Mouse (Mus musculus) kidney, embryonic 16.5 days (tissue): ENCODE measurements around the gene Ctnnd2. TPM values are rescaled to one million over a fixed set of nuclear protein-coding genes. Genes with fewer than 3 reads are reported as not detected.

Source experiments
- ATAC-seq: fragments of 200-750 bp; cut with Nextera tagmentation; 2 replicates; pipeline ENCODE4 v1.8.0; 2017; ENCODE audit warnings: moderate TSS enrichment; ENCODE audit not compliant: low FRiP score, low TSS enrichment
- H3K27ac ChIP-seq: fragments of 300-500 bp; sonication (generic); 2 replicates; pipeline ENCODE4 v1.5.1; 2014; ENCODE audit warnings: low read length
- H3K27me3 ChIP-seq: fragments of 300-500 bp; sonication (generic); 2 replicates; pipeline ENCODE4 v1.6.1; 2014; ENCODE audit warnings: low read length, control low read depth, mixed read lengths; ENCODE audit not compliant: insufficient read depth
- H3K36me3 ChIP-seq: fragments of 300-500 bp; sonication (generic); 2 replicates; pipeline ENCODE4 v1.6.1; 2014; ENCODE audit warnings: low read length, control low read depth, mixed read lengths; ENCODE audit not compliant: insufficient read depth
- H3K4me1 ChIP-seq: fragments of 300-500 bp; sonication (generic); 2 replicates; pipeline ENCODE4 v1.6.1; 2014; ENCODE audit warnings: low read length, control low read depth, mixed read lengths; ENCODE audit not compliant: insufficient read depth
- H3K4me2 ChIP-seq: fragments of 300-500 bp; sonication (generic); replicated peaks from 2 replicates; pipeline ENCODE4 v1.6.1; 2014; ENCODE audit warnings: low read depth, low read length
- H3K4me3 ChIP-seq: fragments of 300-500 bp; sonication (generic); 2 replicates; pipeline ENCODE4 v1.5.1; 2014; ENCODE audit warnings: mild to moderate bottlenecking, low read length
- H3K9ac ChIP-seq: fragments of 300-500 bp; sonication (generic); replicated peaks from 2 replicates; pipeline ENCODE4 v1.6.1; 2014; ENCODE audit warnings: low read length
- H3K9me3 ChIP-seq: fragments of 300-500 bp; sonication (generic); 2 replicates; pipeline ENCODE4 v1.6.1; 2016; ENCODE audit warnings: low read length, control low read depth
- WGBS: fragments of 180-500 bp; shearing (Covaris S2); extraction: QIAGEN DNeasy Blood & Tissue Kit; methylation state at CpG from one replicate; pipeline ENCODE4 v1.1.7; 2014; 5-methylcytosine and 5-hydroxymethylcytosine counted together
- polyA plus RNA-seq: library from polyadenylated mRNA; unstranded; fragments of >200 nt; fragmentation: Nextera tagmentation; extraction: Ambion mirVana; gene quantifications from 2 replicates; pipeline ENCODE4 v1.2.1, GENCODE M21; 2015

The Ctnnd2 gene
- polyA plus RNA-seq, 1 experiment from 2014 or later, result 3.6 TPM

DNA sequence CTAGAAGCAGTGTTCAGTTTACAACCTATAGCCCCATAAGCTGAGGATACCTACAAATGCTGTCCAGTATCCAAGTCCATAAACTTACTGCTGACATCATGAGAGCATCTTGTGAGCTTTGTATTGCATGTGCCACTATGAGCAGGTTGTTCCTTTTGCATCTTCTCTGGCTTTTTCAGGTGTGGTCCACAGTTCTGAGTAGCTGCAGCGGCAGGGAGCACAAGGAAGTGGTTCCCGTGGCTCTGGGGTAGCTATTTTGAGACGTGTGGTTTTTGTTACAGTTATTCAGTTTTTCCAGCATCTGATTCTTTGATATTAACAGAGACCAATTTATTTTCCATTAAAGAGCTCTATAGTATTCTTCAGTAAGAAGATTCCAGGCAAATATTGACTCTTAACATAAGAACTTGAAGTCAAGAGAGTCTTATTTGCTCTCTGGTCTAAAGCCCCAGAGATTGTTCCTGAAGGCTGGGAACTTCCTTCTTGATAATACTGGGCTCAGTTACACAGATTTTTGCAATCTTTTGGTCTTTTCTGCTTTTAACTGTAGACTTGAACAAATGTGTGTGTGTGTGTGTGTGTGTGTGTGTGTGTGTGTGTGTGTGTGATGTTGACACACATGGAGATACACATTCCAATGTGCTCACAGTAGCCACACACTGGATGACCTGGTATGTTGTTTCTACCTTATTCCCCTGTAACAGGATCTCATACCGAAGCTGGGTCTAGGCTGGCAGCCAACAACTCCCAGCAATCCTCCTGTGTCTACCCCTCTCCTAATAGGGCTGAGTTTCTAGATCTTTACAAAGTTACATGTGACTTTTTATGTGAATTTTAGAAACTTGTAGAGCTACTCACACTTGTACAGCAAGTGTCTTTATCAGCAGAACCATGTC is 514.1 kb downstream of the Ctnnd2 start:
- Histone ChIP-seq H3K27me3 (no peaks in the 10 kb centered on the region), H3K27ac (no peak overlapping the region), H3K4me3 (no peak overlapping the region), H3K9me3 (no peaks in the 10 kb centered on the region), H3K4me1 (no peaks in the 10 kb centered on the region), H3K4me2 (no peak overlapping the region), H3K9ac (no peak overlapping the region), H3K36me3 (no peaks in the 10 kb centered on the region)
- 62% methylated on average over 4 of the region's 4 CpGs for WGBS
- ATAC-seq, result no peak

DNA sequence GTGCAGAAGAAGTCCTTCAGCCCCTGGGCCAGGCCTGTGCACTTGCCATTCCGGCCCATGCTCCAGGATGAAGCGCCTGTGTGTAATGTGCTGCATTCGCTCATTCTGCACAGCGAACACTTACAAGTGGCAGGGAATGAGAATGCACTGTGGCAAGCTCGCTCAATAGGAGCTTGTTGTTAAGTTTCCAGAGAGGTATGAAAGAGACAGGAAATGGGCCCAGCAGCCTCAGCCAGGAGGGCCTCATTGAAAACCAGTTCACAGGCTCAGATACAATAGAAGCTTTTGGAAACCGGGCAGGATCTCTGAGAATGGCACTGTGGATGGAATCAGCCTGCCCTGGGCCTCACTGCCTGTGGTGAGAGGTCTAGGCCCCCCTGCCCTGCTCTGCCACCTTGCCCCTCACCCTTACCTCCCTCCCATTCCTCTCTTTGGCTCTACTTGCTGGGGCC is 521.4 kb downstream of the Ctnnd2 start:
- H3K4me2 ChIP-seq, result no peak overlapping the region
- H3K4me1 ChIP-seq, result no peaks in the 10 kb centered on the region
- 70% methylated on average over 6 of the region's 6 CpGs for WGBS
- no peaks in the 10 kb centered on the region for H3K36me3 ChIP-seq
- no peaks in the 10 kb centered on the region for H3K9me3 ChIP-seq
- no peak overlapping the region for H3K9ac ChIP-seq
- no peak for ATAC-seq
- no peak overlapping the region for H3K27ac ChIP-seq
- no peak overlapping the region for H3K4me3 ChIP-seq
- H3K27me3 ChIP-seq, result no peaks in the 10 kb centered on the region

DNA sequence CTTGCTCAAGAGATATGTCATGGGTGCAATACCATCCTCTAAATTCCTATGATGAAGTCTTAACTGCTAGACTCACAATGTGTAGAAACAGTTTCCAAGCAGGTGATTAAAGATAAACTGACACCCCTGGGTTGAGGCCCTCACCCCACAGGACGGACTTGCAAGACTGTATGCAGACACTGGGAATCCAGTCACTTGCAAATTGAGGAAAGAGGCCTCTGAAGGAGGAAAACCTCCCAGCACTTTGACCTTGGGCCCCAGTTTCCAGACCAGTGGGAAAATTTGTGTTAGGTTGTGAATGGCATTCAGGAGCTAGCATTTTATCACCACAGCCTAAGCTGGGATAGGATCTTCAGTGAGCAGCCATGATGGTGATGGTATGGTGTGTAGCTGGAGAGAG is 521.9 kb downstream of the Ctnnd2 start:
- no peaks in the 10 kb centered on the region for H3K9me3 ChIP-seq
- H3K9ac ChIP-seq, result no peak overlapping the region
- 74% methylated on average over 1 of the region's 1 CpGs for WGBS
- no peak overlapping the region for H3K27ac ChIP-seq
- H3K4me2 ChIP-seq, result no peak overlapping the region
- H3K4me1 ChIP-seq, result no peaks in the 10 kb centered on the region
- H3K27me3 ChIP-seq, result no peaks in the 10 kb centered on the region
- ATAC-seq, result no peak
- H3K36me3 ChIP-seq, result no peaks in the 10 kb centered on the region
- H3K4me3 ChIP-seq, result no peak overlapping the region

DNA sequence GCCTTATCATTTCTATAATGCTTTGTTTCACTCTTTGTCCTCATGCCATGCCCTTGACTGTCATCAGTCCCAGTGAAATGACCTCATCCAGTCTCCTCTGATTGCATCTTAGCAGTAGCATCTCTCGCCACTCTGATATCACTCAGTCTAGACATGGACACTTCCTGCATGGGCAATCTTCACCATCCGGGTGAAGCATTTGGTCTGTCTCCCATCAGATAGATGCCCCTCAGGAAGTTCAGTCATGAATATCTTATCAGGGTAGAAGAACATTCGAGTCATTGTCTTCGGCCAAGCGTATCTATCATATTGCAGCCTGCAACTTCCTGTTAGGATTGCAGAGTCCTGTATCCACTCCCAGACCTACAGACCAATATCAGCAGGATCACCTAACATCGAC is 523.5 kb downstream of the Ctnnd2 start:
- Histone ChIP-seq H3K9ac (no peak overlapping the region), H3K9me3 (no peaks in the 10 kb centered on the region), H3K27me3 (no peaks in the 10 kb centered on the region), H3K27ac (no peak overlapping the region), H3K36me3 (no peaks in the 10 kb centered on the region), H3K4me2 (no peak overlapping the region), H3K4me1 (no peaks in the 10 kb centered on the region), H3K4me3 (no peak overlapping the region)
- ATAC-seq, result no peak
- whole genome bisulfite sequencing, result 84% methylated on average over 6 of the region's 6 CpGs

DNA sequence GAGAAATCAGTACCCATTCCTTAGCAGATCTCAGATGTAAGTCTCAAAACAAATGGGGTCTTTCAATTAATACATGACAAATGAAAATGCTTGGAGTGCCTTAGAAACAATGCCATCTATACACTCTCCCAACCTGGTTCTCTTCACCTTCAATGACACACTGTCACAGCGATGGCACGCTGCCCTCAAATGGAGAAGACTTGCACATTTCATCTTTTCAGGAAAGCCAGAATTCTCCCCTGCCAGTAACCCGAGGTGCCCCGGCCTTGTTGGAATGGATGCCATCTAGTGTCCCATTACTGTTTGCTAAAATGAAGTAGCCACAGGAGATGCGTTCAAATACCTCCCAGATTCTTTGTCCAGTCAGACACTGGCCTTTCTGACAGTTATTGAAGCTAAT is 525.0 kb downstream of the Ctnnd2 start:
- ATAC-seq, result no peak
- H3K27me3 ChIP-seq, result no peaks in the 10 kb centered on the region
- no peaks in the 10 kb centered on the region for H3K9me3 ChIP-seq
- WGBS, result 79% methylated on average over 5 of the region's 5 CpGs
- H3K27ac ChIP-seq, result no peak overlapping the region
- H3K4me1 ChIP-seq, result no peaks in the 10 kb centered on the region
- no peak overlapping the region for H3K4me3 ChIP-seq
- no peak overlapping the region for H3K9ac ChIP-seq
- H3K36me3 ChIP-seq, result no peaks in the 10 kb centered on the region
- no peak overlapping the region for H3K4me2 ChIP-seq

DNA sequence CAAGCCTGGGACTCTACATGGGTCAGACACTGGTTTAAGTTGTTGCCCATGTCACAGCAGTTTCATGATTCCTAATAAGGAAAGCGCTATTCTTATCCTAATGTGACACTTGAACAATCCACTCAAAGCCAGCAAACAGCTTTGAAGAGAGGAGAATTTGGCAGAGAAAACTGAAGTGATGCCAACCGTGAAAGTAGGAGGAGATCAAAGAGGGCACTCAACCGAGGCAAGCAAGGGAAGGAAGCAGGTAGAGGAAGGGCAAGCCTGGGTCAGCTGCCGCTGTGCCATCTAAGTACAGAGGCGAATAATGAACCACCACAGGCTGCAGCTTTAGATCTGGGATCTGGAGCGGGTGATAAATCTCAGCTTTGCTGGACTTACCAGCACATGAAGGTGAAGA is 528.4 kb downstream of the Ctnnd2 start:
- WGBS, result 32% methylated on average over 6 of the region's 6 CpGs
- peak; percentile 84 for ATAC-seq
- H3K27ac ChIP-seq, result peak overlapping the region; percentile 50; the same call in 1 of the 2 replicates

DNA sequence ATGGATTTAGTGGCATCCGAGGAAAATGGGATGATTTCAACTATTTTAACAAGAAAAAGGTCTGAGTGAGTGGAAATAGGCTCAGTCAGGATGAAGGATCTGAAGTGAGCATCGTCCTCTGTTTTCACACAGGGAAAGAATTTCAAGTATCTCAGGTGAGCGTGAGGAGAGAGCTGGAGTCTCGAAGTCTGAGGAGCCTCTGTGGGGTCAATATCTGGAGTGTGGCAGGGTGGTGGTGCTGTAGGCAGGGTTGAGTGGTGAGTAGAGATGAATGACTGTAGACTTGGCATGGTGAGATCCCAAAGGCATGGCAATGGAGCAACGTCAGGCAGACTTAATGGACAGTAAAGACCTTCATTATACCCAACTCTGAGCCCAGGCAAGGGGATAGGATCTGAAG is 529.2 kb downstream of the Ctnnd2 start:
- Histone ChIP-seq H3K4me1 (no peaks in the 10 kb centered on the region), H3K4me3 (no peak overlapping the region), H3K36me3 (no peaks in the 10 kb centered on the region), H3K9ac (no peak overlapping the region), H3K27me3 (no peaks in the 10 kb centered on the region), H3K9me3 (no peaks in the 10 kb centered on the region), H3K4me2 (no peak overlapping the region), H3K27ac (no peak overlapping the region)
- 67% methylated on average over 5 of the region's 5 CpGs for WGBS
- ATAC-seq, result no peak

More for the DNA sequence above, 528.4 kb downstream of the Ctnnd2 start:
- Histone ChIP-seq H3K4me3 (no peak overlapping the region), H3K9me3 (no peaks in the 10 kb centered on the region), H3K4me2 (no peak overlapping the region), H3K27me3 (no peaks in the 10 kb centered on the region), H3K36me3 (no peaks in the 10 kb centered on the region), H3K4me1 (no peaks in the 10 kb centered on the region), H3K9ac (no peak overlapping the region)

DNA sequence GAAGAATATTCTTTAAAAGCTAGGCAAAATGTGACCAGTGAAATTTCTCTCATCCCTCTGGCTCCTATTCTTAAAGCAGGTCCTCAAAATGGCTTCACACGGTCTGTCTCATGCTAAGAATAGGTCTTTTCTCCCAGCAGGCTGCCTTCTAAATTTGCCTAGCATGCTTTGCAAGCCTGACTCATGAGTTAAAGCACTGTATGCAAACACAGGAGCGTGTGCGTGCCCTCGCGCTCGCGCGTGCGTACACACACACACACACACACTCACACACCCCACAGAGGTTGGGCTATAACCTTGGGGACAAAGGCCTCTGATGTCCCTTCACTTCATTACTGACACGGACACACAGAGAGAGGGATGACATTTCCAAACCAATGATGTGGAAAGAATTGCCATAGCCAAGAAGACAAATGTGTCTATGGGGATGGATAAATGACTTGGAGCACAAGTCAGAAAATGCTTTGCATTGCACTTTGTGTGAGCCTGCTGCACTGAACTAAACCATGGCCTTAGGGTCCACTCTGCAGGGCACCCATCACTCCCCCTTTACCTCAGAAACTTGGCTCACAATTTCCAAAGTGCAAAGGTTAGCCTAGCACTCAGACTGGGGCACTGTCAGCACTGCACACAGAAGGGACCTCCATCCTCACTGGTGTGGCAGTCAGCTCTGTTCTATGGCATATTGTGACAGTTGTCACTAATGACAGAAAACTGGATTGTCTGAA is 536.8 kb downstream of the Ctnnd2 start:
- 85% methylated on average over 10 of the region's 10 CpGs for WGBS

DNA sequence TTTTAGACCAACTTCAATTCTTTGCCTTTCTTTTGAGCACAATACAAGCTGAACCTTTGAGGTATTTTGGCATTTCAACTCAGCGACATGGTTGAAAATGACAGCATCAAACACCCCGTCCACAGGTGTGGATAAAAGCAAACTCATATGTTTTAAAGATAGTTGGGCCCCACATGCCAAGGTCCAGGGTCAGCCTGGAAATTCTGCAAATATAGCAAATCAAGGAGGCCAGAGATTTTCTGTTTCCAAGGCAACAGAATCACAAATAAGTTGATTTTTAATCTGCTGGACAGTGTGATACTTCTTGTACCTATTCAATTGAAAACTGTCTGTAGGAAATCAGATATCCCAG is 537.3 kb downstream of the Ctnnd2 start:
- no peak overlapping the region for H3K4me3 ChIP-seq
- no peaks in the 10 kb centered on the region for H3K9me3 ChIP-seq
- no peak overlapping the region for H3K4me2 ChIP-seq
- H3K9ac ChIP-seq, result no peak overlapping the region
- H3K4me1 ChIP-seq, result no peaks in the 10 kb centered on the region
- no peaks in the 10 kb centered on the region for H3K27me3 ChIP-seq
- H3K36me3 ChIP-seq, result no peaks in the 10 kb centered on the region
- ATAC-seq, result no peak
- 96% methylated on average over 2 of the region's 2 CpGs for WGBS
- no peak overlapping the region for H3K27ac ChIP-seq

More for the DNA sequence above, 536.8 kb downstream of the Ctnnd2 start:
- Histone ChIP-seq H3K9ac (no peak overlapping the region), H3K4me3 (no peak overlapping the region), H3K4me2 (no peak overlapping the region), H3K36me3 (no peaks in the 10 kb centered on the region), H3K27ac (no peak overlapping the region), H3K4me1 (no peaks in the 10 kb centered on the region), H3K9me3 (no peaks in the 10 kb centered on the region), H3K27me3 (no peaks in the 10 kb centered on the region)
- no peak for ATAC-seq

DNA sequence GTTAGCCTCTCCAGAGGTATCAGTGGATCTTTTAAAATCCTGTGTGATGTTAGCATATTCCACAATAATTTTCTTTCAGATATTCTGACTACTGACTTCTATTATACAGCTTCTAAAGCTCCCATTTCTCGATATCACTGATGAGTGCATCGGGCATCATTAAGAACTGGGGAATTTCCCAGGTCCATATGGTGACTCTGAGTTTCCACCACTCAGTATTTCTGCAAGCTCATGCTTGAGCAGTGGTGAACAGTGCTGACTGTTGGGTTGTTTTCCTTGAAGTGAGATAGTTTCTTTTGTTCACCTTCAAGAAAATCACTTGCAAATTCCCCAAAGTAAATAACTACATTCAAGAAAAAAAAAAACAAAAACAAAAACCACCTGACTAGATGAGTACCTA is 542.4 kb downstream of the Ctnnd2 start:
- Histone ChIP-seq H3K4me1 (no peaks in the 10 kb centered on the region), H3K36me3 (no peaks in the 10 kb centered on the region), H3K9me3 (no peaks in the 10 kb centered on the region), H3K27me3 (no peaks in the 10 kb centered on the region), H3K4me3 (no peak overlapping the region), H3K4me2 (no peak overlapping the region), H3K9ac (no peak overlapping the region), H3K27ac (no peak overlapping the region)
- ATAC-seq, result no peak
- WGBS, result 91% methylated on average over 2 of the region's 2 CpGs
